Mouse (Mus musculus): Measurements from ENCODE around the gene Lbr. TPM values are rescaled to one million over a fixed set of nuclear protein-coding genes. Genes with fewer than 3 reads are reported as not detected.
"Not testable (repeated sequence)": the region's sequence is repeated elsewhere in the genome, so short reads cannot be mapped to it uniquely, and the experiment has no call there.

The Lbr gene
- total RNA-seq, 1 experiment from 2014 or later = 33.7 TPM

DNA sequence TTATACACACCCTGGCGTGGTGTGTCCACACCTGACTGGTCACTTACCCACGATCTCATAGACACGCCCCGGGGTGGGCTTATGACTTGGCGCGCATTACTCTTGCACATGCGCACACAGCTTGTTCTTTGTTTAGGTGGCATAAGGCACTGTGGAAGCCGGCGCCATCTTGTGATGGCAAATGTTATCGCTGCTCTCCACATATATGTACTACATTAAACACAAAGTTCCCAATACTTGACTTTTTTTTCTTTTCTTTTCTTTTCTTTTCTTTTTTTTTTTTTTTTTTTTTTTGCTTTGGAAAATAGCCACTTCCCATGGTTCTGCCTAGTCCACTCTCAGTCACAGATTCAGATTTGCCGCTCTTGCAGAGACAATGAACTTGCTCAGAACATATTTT, 60.2 kb downstream of the Lbr start:
- not testable (repeated sequence) for DNase-seq

DNA sequence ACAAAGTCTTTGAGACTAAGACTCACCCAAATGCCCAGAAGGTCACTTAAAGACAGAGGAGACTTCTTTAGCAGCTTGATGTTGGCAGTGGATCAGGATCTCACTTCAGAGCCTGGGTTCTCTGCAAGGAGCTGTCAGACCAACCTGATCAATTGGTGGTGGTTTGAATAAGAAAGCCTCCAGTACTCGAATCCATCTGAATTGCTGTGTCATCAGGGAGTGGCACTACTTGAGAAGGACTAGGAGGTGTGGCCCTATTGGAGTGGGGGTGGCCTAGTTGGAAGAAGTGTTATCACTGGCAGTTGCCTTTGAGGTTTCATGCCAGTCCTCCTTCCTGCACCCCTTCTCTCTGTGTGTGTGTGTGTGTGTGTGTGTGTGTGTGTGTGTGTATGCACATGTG, 66.3 kb downstream of the Lbr start:
- no peak for DNase-seq

DNA sequence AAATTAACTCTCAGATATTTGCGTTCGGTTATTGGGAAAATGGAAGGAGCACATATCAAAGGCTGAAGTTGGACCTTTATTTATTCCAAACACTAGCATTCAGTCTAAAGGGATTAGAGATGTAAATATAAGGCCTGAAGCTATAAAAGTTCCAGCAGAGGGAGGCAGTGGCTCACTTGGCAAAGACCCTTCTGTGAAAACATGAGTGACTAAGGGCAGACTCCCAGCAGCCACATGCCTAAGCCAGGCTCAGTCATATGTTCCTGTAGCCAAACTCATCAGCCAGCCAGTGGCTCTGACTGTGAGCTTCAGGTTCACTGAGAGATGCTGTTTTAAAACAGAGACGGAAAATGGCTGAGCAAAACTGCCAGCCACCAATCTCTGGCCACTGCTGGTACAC, 71.0 kb downstream of the Lbr start:
- no peak for DNase-seq

DNA sequence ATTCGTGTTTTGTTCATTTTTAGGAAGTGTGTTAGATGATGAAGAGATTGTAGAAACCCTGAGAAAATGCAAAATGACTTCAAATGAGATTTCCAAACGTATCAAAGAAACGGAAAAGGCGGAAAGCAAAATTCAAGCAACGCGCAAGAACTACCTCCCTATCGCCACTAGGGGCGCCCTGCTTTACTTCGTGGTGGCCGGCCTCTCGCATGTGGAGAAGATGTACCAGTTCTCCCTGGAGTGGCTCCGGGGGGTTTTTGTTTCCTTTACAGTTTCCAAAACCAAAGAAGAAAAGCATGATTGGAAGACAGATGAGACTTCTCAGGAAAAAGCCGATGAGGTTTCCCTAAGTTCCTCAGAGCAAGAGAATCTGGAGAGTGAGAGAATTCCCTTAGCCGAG, 73.5 kb downstream of the Lbr start:
- DNase-seq = no peak

Other genes with a start within 250 kb of the Lbr start
- gene Enah, start 176.9 kb upstream of the Lbr start, total RNA-seq (2021) = 69.3 and 79.2 TPM in 2 replicates

Data from adrenal gland, postnatal 14 days (tissue).